Mouse (Mus musculus) liver, embryonic 14.5 days (tissue): ENCODE measurements at regions not wholly inside any gene's neighbourhood (a gene's known extent, or its start where the extent isn't known, plus 50 kb on each side); places are given as distances from the start of the nearest gene placed in this dataset.

Experiments
- ATAC-seq: fragments of 200-750 bp; cut with Nextera tagmentation; 2 replicates; pipeline ENCODE4 v1.8.0; 2017; ENCODE audit warnings: moderate number of reproducible peaks, mild to moderate bottlenecking, moderate library complexity; ENCODE audit not compliant: insufficient read depth
- DNase-seq, 3 experiments: peaks; one replicate each; pipeline ENCODE4 v3.0.0-alpha.2; 2012 to 2013; ENCODE audit warnings: low read depth in 3 of 3, low spot score in 3 of 3
- H3K27ac ChIP-seq: fragments of 300-500 bp; sonication (generic); 2 replicates; pipeline ENCODE4 v1.5.1; 2014; ENCODE audit warnings: moderate library complexity, mild to moderate bottlenecking, control low read depth, inconsistent platforms
- H3K27me3 ChIP-seq: fragments of 300-500 bp; sonication (generic); 2 replicates; pipeline ENCODE4 v1.6.1; 2014; ENCODE audit warnings: mild to moderate bottlenecking, low read length, moderate library complexity; ENCODE audit not compliant: control insufficient read depth, insufficient read depth
- H3K36me3 ChIP-seq: fragments of 300-500 bp; sonication (generic); replicated peaks from 2 replicates; pipeline ENCODE4 v1.6.1; 2014; ENCODE audit warnings: low read depth; ENCODE audit not compliant: control insufficient read depth, insufficient read depth
- H3K4me1 ChIP-seq, 2 experiments: fragments of 200-500 bp in 1 of 2; fragments of 300-500 bp in 1 of 2; sonication (generic) in 1 of 2; replicated peaks; 2 replicates each; pipeline ENCODE4 v1.6.1; 2012 to 2014; ENCODE audit warnings: antibody characterized with exemption in 1 of 2, inconsistent platforms in 1 of 2, low read length in 1 of 2; ENCODE audit not compliant: control insufficient read depth in 2 of 2, insufficient read depth in 2 of 2
- H3K4me2 ChIP-seq: fragments of 300-500 bp; sonication (generic); 2 replicates; pipeline ENCODE4 v1.6.1; 2014; ENCODE audit warnings: low read depth, mild to moderate bottlenecking, control low read depth, moderate library complexity
- H3K4me3 ChIP-seq, 2 experiments: fragments of 200-500 bp in 1 of 2; fragments of 300-500 bp in 1 of 2; sonication (generic) in 1 of 2; 2 replicates each; pipeline ENCODE4 v1.5.1; 2012 to 2014; ENCODE audit warnings: low read depth in 2 of 2, low read length in 2 of 2, mild to moderate bottlenecking in 2 of 2, control low read depth in 1 of 2, inconsistent platforms in 1 of 2, moderate library complexity in 1 of 2; ENCODE audit not compliant: insufficient read depth in 1 of 2
- H3K9ac ChIP-seq: fragments of 300-500 bp; sonication (generic); replicated peaks from 2 replicates; pipeline ENCODE4 v1.6.1; 2014; ENCODE audit warnings: mild to moderate bottlenecking, control low read depth, moderate library complexity
- H3K9me3 ChIP-seq: fragments of 300-500 bp; sonication (generic); 2 replicates; pipeline ENCODE4 v1.6.1; 2016; ENCODE audit warnings: low read length, mixed read lengths; ENCODE audit not compliant: control insufficient read depth
- CTCF ChIP-seq: IDR thresholded peaks from 2 replicates; pipeline ENCODE4 v1.5.1; 2016; ENCODE audit warnings: antibody characterized with exemption, low read depth, control low read depth
- EP300 ChIP-seq: IDR thresholded peaks from 2 replicates; pipeline ENCODE4 v1.6.1; 2016; ENCODE audit warnings: antibody characterized with exemption, low read depth
- WGBS: fragments of 180-500 bp; shearing (Covaris S2); extraction: QIAGEN DNeasy Blood & Tissue Kit; methylation state at CpG from one replicate; pipeline ENCODE4 v1.1.7; 2014; ENCODE audit not compliant: insufficient replicate concordance; 5-methylcytosine and 5-hydroxymethylcytosine counted together

GRCm38 (mm10) chr17:4380449-4380848, 613.7 kb upstream of the Arid1b start:
- DNase-seq (no peak), ATAC-seq (no peak)
- Histone ChIP-seq H3K27me3 (no peaks in the 10 kb centered on the region), H3K27ac (no peak overlapping the region), H3K4me3 (no peak overlapping the region), H3K9ac (no peak overlapping the region), H3K36me3 (no peaks in the 10 kb centered on the region), H3K4me2 (no peak overlapping the region), H3K9me3 (no peaks in the 10 kb centered on the region), H3K4me1 (peaks cover 0 to 9% of the 10 kb centered on the region in 2 experiments; a peak in 2 of 4 replicates)
- WGBS, result 77% methylated on average over 1 of the region's 1 CpGs
- TF ChIP-seq CTCF (no peak), EP300 (no peak)

- Histone ChIP-seq H3K4me2 (no peak overlapping the region), H3K27ac (no peak overlapping the region), H3K36me3 (no peaks in the 10 kb centered on the region), H3K9me3 (no peaks in the 10 kb centered on the region), H3K9ac (no peak overlapping the region), H3K4me1 (peaks cover 0 to 9% of the 10 kb centered on the region in 2 experiments; a peak in 2 of 4 replicates), H3K4me3 (no peak overlapping the region), H3K27me3 (no peaks in the 10 kb centered on the region)
- DNase-seq (peak; percentile 11 to 35 (median 17)), ATAC-seq (peak; percentile 93)
- TF ChIP-seq EP300 (peak; percentile 84), CTCF (no peak)
Observed at GRCm38 (mm10) chr17:4380873-4381272, 613.3 kb upstream of the Arid1b start.

GRCm38 (mm10) chr17:4381896-4382685, 612.0 kb upstream of the Arid1b start:
- WGBS, result 60% methylated on average over 13 of the region's 13 CpGs
- H3K9ac ChIP-seq, result no peak overlapping the region
- no peak overlapping the region for H3K4me2 ChIP-seq
- no peak for ATAC-seq
- H3K9me3 ChIP-seq, result no peaks in the 10 kb centered on the region
- no peak for DNase-seq
- no peak overlapping the region for H3K4me3 ChIP-seq
- no peaks in the 10 kb centered on the region for H3K27me3 ChIP-seq
- no peaks in the 10 kb centered on the region for H3K36me3 ChIP-seq
- peaks cover 0 to 9% of the 10 kb centered on the region in 2 experiments; a peak in 2 of 4 replicates for H3K4me1 ChIP-seq
- TF ChIP-seq EP300 (no peak), CTCF (no peak)
- no peak overlapping the region for H3K27ac ChIP-seq

- Histone ChIP-seq H3K27ac (no peak overlapping the region), H3K9ac (no peak overlapping the region), H3K4me3 (no peak overlapping the region), H3K27me3 (no peaks in the 10 kb centered on the region), H3K4me2 (no peak overlapping the region), H3K4me1 (peaks cover 0 to 9% of the 10 kb centered on the region in 2 experiments; a peak in 2 of 4 replicates), H3K36me3 (no peaks in the 10 kb centered on the region), H3K9me3 (no peaks in the 10 kb centered on the region)
- DNase-seq (no peak), ATAC-seq (no peak)
- TF ChIP-seq EP300, result no peak
- TF ChIP-seq CTCF, result no peak
Observed at GRCm38 (mm10) chr17:4382716-4383115, 611.4 kb upstream of the Arid1b start.

GRCm38 (mm10) chr17:4387616-4388015, 606.5 kb upstream of the Arid1b start:
- H3K27ac ChIP-seq, result no peak overlapping the region
- no peaks in the 10 kb centered on the region; a peak in 1 of 4 replicates for H3K4me1 ChIP-seq
- H3K27me3 ChIP-seq, result no peaks in the 10 kb centered on the region
- TF ChIP-seq CTCF (no peak), EP300 (no peak)
- H3K9me3 ChIP-seq, result no peaks in the 10 kb centered on the region
- no peaks in the 10 kb centered on the region for H3K36me3 ChIP-seq
- H3K9ac ChIP-seq, result no peak overlapping the region
- no peak for DNase-seq
- no peak for ATAC-seq
- 71% methylated on average over 4 of the region's 4 CpGs for WGBS
- no peak overlapping the region for H3K4me3 ChIP-seq
- H3K4me2 ChIP-seq, result no peak overlapping the region
